Comparison of ENCODE assay signal across 17 mouse cellular contexts in genomic region chr2:34033212-34033611, GRCm38 (mm10).
DNase-seq lines count a peak whose midpoint lies in the region; ATAC-seq lines count a peak whose summit lies in the region.
"Had no signal": no experiment of that assay in that cellular context is flagged by ENCODE, and none has a peak within 500 bp of the region (broad histone marks: within the 10 kb centered on the region; RNA-seq: fewer than 3 reads in every experiment).

No protein-coding gene starts in this region.

- H3K9me3 ChIP-seq in limb, embryonic 11.5 days (ENCODE audit: control insufficient read depth, low read length) = no peaks in the 10 kb centered on the region
- no peaks in the 10 kb centered on the region for H3K9me3 ChIP-seq in limb, embryonic 10.5 days (replicated peaks)
- H3K9me3 ChIP-seq in forebrain, embryonic 15.5 days = no peaks in the 10 kb centered on the region
- no peaks in the 10 kb centered on the region for H3K9me3 ChIP-seq in hindbrain, embryonic 16.5 days (ENCODE audit: control insufficient read depth, low read length)
- H3K9me3 ChIP-seq: heart, embryonic 12.5 days; megakaryocyte, embryonic 14.5 days had no signal

- WGBS in limb, embryonic 11.5 days = 30% methylated on average over 11 of the region's 11 CpGs
- 37% methylated on average over 11 of the region's 11 CpGs for WGBS in limb, embryonic 10.5 days
- 57% methylated on average over 11 of the region's 11 CpGs for WGBS in forebrain, embryonic 15.5 days
- 30% methylated on average over 11 of the region's 11 CpGs for WGBS in hindbrain, embryonic 16.5 days

- no peaks in the 10 kb centered on the region for H3K27me3 ChIP-seq in limb, embryonic 11.5 days (ENCODE audit: control insufficient read depth, insufficient read depth, low read length)
- peaks cover 6% of the 10 kb centered on the region; the same call in 1 of the 2 replicates for H3K27me3 ChIP-seq in limb, embryonic 10.5 days (ENCODE audit: low read depth, poor library complexity, severe bottlenecking)
- H3K27me3 ChIP-seq in forebrain, embryonic 15.5 days = no peaks in the 10 kb centered on the region
- no peaks in the 10 kb centered on the region for H3K27me3 ChIP-seq in hindbrain, embryonic 16.5 days (replicated peaks; ENCODE audit: control insufficient read depth, insufficient read depth, low read length)
- H3K27me3 ChIP-seq: heart, embryonic 12.5 days had no signal

- no peak for ATAC-seq in limb, embryonic 11.5 days (ENCODE audit: insufficient number of reproducible peaks, low FRiP score, low TSS enrichment, low read depth)
- 0 out of 2 replicates have a peak, but pooled peaks have one; percentile 41 for ATAC-seq in forebrain, embryonic 15.5 days (replicated peaks)
- peak; percentile 46 for ATAC-seq in hindbrain, embryonic 16.5 days
- ATAC-seq: liver, postnatal 0 days had no signal

- H3K27ac ChIP-seq in limb, embryonic 11.5 days (replicated peaks; ENCODE audit: low read depth, low read length) = no peak overlapping the region
- no peak overlapping the region for H3K27ac ChIP-seq in limb, embryonic 10.5 days
- H3K27ac ChIP-seq in forebrain, embryonic 15.5 days (replicated peaks) = peak overlapping the region; percentile 82
- 0 out of 2 replicates have a peak overlapping the region, but pooled peaks have one; percentile 46 for H3K27ac ChIP-seq in hindbrain, embryonic 16.5 days (ENCODE audit: low read depth, low read length)

- H3K4me1 ChIP-seq in limb, embryonic 11.5 days (ENCODE audit: control insufficient read depth, insufficient read depth, low read length) = peaks cover 21% of the 10 kb centered on the region
- H3K4me1 ChIP-seq in limb, embryonic 10.5 days = peaks cover 51% of the 10 kb centered on the region
- peaks cover 15% of the 10 kb centered on the region for H3K4me1 ChIP-seq in forebrain, embryonic 15.5 days
- peaks cover 20% of the 10 kb centered on the region for H3K4me1 ChIP-seq in hindbrain, embryonic 16.5 days (ENCODE audit: control insufficient read depth, insufficient read depth, low read depth, low read length)
- H3K4me1 ChIP-seq: megakaryocyte, embryonic 14.5 days had no signal

- no peaks in the 10 kb centered on the region for H3K36me3 ChIP-seq in limb, embryonic 11.5 days (ENCODE audit: control insufficient read depth, insufficient read depth, low read length)
- no peaks in the 10 kb centered on the region for H3K36me3 ChIP-seq in limb, embryonic 10.5 days
- H3K36me3 ChIP-seq in forebrain, embryonic 15.5 days = no peaks in the 10 kb centered on the region
- H3K36me3 ChIP-seq in hindbrain, embryonic 16.5 days (ENCODE audit: control insufficient read depth, insufficient read depth, low read length) = no peaks in the 10 kb centered on the region
- H3K36me3 ChIP-seq: heart, embryonic 12.5 days had no signal

- no peak overlapping the region for H3K9ac ChIP-seq in limb, embryonic 11.5 days (ENCODE audit: low read length)
- no peak overlapping the region for H3K9ac ChIP-seq in forebrain, embryonic 15.5 days (replicated peaks)
- H3K9ac ChIP-seq in hindbrain, embryonic 16.5 days (ENCODE audit: low read depth, low read length) = no peak overlapping the region
- H3K9ac ChIP-seq: heart, embryonic 12.5 days; liver, postnatal 0 days had no signal

- DNase-seq in limb, embryonic 11.5 days (ENCODE audit: low spot score) = peak; percentile 35
- DNase-seq in limb, embryonic 10.5 days (ENCODE audit: low spot score) = no peak
- DNase-seq in brain, adult 2 months (ENCODE audit: low read depth, low spot score) = peak; percentile 6
- no peak for DNase-seq in heart, postnatal 4 days
- no peak for DNase-seq in layer of hippocampus, postnatal 25 days (ENCODE audit: extremely low spot score in 1 of 2, low spot score in 1 of 2)
- no peak for DNase-seq in spleen, adult 12 weeks (ENCODE audit: low spot score)
- DNase-seq: adrenal gland, adult 8-10 months; cerebellum, adult 9-10 months; kidney, adult 18-20 months; kidney, postnatal 14 days; liver; liver, postnatal 0 days; lung, postnatal 14 days had no signal

- no peak overlapping the region for H3K4me3 ChIP-seq in limb, embryonic 11.5 days (ENCODE audit: low read depth, low read length)
- H3K4me3 ChIP-seq in limb, embryonic 10.5 days = no peak overlapping the region
- no peak overlapping the region for H3K4me3 ChIP-seq in forebrain, embryonic 15.5 days
- H3K4me3 ChIP-seq in hindbrain, embryonic 16.5 days (ENCODE audit: low read length) = no peak overlapping the region
- H3K4me3 ChIP-seq: heart, embryonic 12.5 days; megakaryocyte, embryonic 14.5 days had no signal

- no peak overlapping the region for H3K4me2 ChIP-seq in limb, embryonic 11.5 days (ENCODE audit: low read depth, severe bottlenecking)
- H3K4me2 ChIP-seq in forebrain, embryonic 15.5 days (replicated peaks) = no peak overlapping the region
- H3K4me2 ChIP-seq in hindbrain, embryonic 16.5 days (ENCODE audit: low read length) = no peak overlapping the region
- H3K4me2 ChIP-seq: heart, embryonic 12.5 days had no signal

Comparison
In these comparisons a context has a peak if more than half of its experiments do, and no peak if none do; other contexts are left out.
1. DNase-seq: peak in limb, embryonic 11.5 days (single experiment) and brain, adult 2 months (single experiment); none in limb, embryonic 10.5 days (single experiment), heart, postnatal 4 days (single experiment), layer of hippocampus, postnatal 25 days (0 of 2) and spleen, adult 12 weeks (single experiment).
2. H3K27ac ChIP-seq: peak in forebrain, embryonic 15.5 days (single experiment) and hindbrain, embryonic 16.5 days (single experiment); none in limb, embryonic 11.5 days (single experiment) and limb, embryonic 10.5 days (single experiment).